Mouse (Mus musculus) kidney, embryonic 15.5 days (tissue): Measurements from ENCODE around the gene Prss56. TPM values are rescaled to one million over a fixed set of nuclear protein-coding genes. Genes with fewer than 3 reads are reported as not detected.

Experiments used
- ATAC-seq: fragments of 200-750 bp; cut with Nextera tagmentation; replicated peaks from 2 replicates; pipeline ENCODE4 v1.8.0; 2017; ENCODE audit warnings: moderate TSS enrichment; ENCODE audit not compliant: low FRiP score
- H3K27ac ChIP-seq: fragments of 300-500 bp; sonication (generic); 2 replicates; pipeline ENCODE4 v1.5.1; 2015; ENCODE audit warnings: mild to moderate bottlenecking, inconsistent platforms
- H3K27me3 ChIP-seq: fragments of 300-500 bp; sonication (generic); 2 replicates; pipeline ENCODE4 v1.6.1; 2015; ENCODE audit warnings: inconsistent platforms
- H3K36me3 ChIP-seq: fragments of 300-500 bp; sonication (generic); 2 replicates; pipeline ENCODE4 v1.6.1; 2015; ENCODE audit warnings: inconsistent platforms
- H3K4me1 ChIP-seq: fragments of 300-500 bp; sonication (generic); 2 replicates; pipeline ENCODE4 v1.6.1; 2015; ENCODE audit warnings: inconsistent platforms
- H3K4me2 ChIP-seq: fragments of 300-500 bp; sonication (generic); 2 replicates; pipeline ENCODE4 v1.6.1; 2015; ENCODE audit warnings: moderate library complexity, mild to moderate bottlenecking, inconsistent platforms
- H3K4me3 ChIP-seq: fragments of 300-500 bp; sonication (generic); replicated peaks from 2 replicates; pipeline ENCODE4 v1.5.1; 2015; ENCODE audit warnings: mild to moderate bottlenecking, inconsistent platforms
- H3K9ac ChIP-seq: fragments of 300-500 bp; sonication (generic); 2 replicates; pipeline ENCODE4 v1.6.1; 2015; ENCODE audit warnings: mild to moderate bottlenecking, inconsistent platforms
- H3K9me3 ChIP-seq: fragments of 300-500 bp; sonication (generic); replicated peaks from 2 replicates; pipeline ENCODE4 v1.6.1; 2016; ENCODE audit warnings: inconsistent platforms
- WGBS: fragments of 180-500 bp; shearing (Covaris S2); methylation state at CpG from one replicate; pipeline ENCODE4 v1.1.7; 2015; ENCODE audit warnings: mixed read lengths; 5-methylcytosine and 5-hydroxymethylcytosine counted together
- polyA plus RNA-seq: library from polyadenylated mRNA; unstranded; fragments of >200 nt; fragmentation: Nextera tagmentation; extraction: Ambion mirVana; gene quantifications from 2 replicates; pipeline ENCODE4 v1.2.1, GENCODE M21; 2015

Gene Prss56
- polyA plus RNA-seq, 1 experiment from 2014 or later = 0.09 TPM

DNA sequence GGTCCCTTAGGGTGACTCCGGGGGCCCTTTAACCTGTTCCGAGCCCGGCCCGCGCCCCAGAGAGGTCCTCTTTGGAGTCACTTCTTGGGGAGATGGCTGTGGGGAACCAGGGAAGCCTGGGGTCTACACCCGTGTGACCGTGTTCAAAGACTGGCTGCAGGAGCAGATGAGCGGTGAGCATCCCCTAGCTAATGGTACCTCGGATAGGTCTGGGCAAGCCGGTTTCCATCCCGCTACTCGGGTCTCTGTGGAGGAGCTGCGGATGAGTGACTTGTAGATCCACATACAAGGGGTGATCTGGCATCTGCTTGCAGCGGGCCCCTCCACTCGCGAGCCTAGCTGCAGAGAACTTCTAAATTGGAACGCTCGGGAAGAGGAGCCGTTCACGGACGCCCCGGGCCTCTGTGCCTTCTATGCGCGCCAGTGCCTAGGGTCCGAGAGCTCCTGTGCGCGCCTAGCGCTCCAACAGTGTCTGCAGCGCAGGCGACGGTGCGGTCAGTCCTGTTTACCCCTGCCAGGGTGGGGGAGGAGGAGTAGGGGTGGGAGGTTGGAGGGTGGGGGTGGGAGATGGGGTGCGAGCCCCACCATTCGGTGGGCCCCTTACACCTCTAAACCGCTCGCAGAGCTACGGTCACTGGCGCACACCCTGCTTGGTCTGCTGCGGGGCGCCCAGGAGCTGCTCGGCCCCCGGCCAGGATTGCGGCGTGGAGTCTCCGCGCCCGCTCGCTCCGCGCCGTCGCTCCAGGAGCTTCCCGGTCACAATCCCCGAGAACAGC is 3.3 kb downstream of the Prss56 start:
- H3K4me3 ChIP-seq = peak overlapping the region; percentile 57
- no peaks in the 10 kb centered on the region for H3K36me3 ChIP-seq
- H3K9ac ChIP-seq = peak overlapping the region; percentile 50
- 2% methylated on average over 54 of the region's 54 CpGs for WGBS
- H3K9me3 ChIP-seq = no peaks in the 10 kb centered on the region
- H3K4me2 ChIP-seq = peak overlapping the region; percentile 98
- H3K27me3 ChIP-seq = peaks cover 79% of the 10 kb centered on the region
- H3K27ac ChIP-seq = no peak overlapping the region
- ATAC-seq = peak; percentile 31
- peaks cover 40% of the 10 kb centered on the region for H3K4me1 ChIP-seq

- Histone ChIP-seq H3K4me1 (peaks cover 40% of the 10 kb centered on the region), H3K4me2 (peak overlapping the region; percentile 98), H3K27me3 (peaks cover 73% of the 10 kb centered on the region), H3K36me3 (no peaks in the 10 kb centered on the region), H3K27ac (no peak overlapping the region), H3K9ac (peak overlapping the region; percentile 50), H3K4me3 (peak overlapping the region; percentile 57), H3K9me3 (no peaks in the 10 kb centered on the region)
- WGBS = 0% methylated on average over 15 of the region's 15 CpGs
- ATAC-seq = peak; percentile 19
These were observed 3.9 kb downstream of the Prss56 start for GRCm38 (mm10) chr1:87187037-87187355.

DNA sequence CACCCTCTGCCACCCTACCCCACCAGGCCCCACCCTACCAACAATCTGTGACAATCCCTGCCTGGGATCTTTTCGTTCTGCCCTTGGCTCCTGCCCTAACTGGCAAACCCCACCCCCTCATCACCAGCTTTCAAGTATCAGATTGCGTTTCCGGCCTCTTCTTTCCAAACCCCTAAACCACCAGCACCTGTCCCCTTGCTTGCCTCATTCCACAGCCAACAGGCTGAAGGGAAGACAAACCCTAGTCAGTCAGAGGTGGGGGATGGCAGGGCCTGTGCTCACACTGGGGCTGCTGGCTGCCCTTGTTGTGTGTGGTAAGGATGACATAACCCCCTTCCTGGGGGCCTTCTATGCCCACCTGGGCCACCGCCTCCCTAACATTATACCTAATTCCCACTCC is 7.3 kb downstream of the Prss56 start, which contains the start of gene Chrnd:
Chrnd (plus strand) TSS at position 179 of the 400 bp plus-strand sequence.
- Histone ChIP-seq H3K9ac (no peak within 1 kb of the TSS), H3K27ac (no peak within 1 kb of the TSS), H3K4me3 (no peak within 1 kb of the TSS), H3K4me1 (peaks cover 20% of the 10 kb centered on the region), H3K27me3 (peaks cover 39% of the 10 kb centered on the region), H3K9me3 (no peaks in the 10 kb centered on the region), H3K4me2 (no peak within 1 kb of the TSS), H3K36me3 (no peaks in the 10 kb centered on the region)
- peak; percentile 34; the same call in 1 of the 2 replicates for ATAC-seq
- 18% methylated on average over 4 of the region's 4 CpGs for WGBS

DNA sequence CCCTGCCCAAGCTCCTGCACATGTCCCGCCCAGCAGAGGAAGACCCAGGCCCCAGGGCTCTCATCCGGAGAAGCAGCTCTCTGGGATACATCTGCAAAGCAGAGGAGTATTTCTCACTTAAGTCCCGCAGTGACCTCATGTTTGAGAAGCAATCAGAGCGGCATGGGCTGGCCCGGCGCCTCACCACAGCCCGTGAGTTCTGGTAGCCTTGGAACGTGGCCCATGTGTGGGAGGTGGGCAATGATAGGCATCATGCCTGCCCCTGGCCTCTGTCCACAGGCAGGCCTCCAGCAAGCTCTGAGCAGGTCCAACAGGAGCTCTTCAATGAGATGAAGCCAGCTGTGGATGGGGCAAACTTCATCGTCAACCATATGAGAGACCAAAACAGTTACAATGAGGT is 14.2 kb downstream of the Prss56 start:
- H3K4me1 ChIP-seq = peaks cover 10% of the 10 kb centered on the region
- no peak overlapping the region for H3K27ac ChIP-seq
- H3K9ac ChIP-seq = no peak overlapping the region
- H3K27me3 ChIP-seq = 0 out of 2 replicates have a peak, but pooled peaks cover 9% of the 10 kb centered on the region
- H3K36me3 ChIP-seq = no peaks in the 10 kb centered on the region
- no peak for ATAC-seq
- no peak overlapping the region for H3K4me3 ChIP-seq
- no peak overlapping the region for H3K4me2 ChIP-seq
- H3K9me3 ChIP-seq = no peaks in the 10 kb centered on the region
- 77% methylated on average over 9 of the region's 9 CpGs for WGBS

GRCm38 (mm10) chr1:87198119-87199065 is 15.3 kb downstream of the Prss56 start:
- ATAC-seq = peak; percentile 61
- 63% methylated on average over 12 of the region's 12 CpGs for WGBS
- Histone ChIP-seq H3K4me3 (no peak overlapping the region), H3K36me3 (no peaks in the 10 kb centered on the region), H3K4me1 (peaks cover 10% of the 10 kb centered on the region), H3K4me2 (no peak overlapping the region), H3K27ac (no peak overlapping the region), H3K9me3 (no peaks in the 10 kb centered on the region), H3K9ac (no peak overlapping the region), H3K27me3 (0 out of 2 replicates have a peak, but pooled peaks cover 9% of the 10 kb centered on the region)

DNA sequence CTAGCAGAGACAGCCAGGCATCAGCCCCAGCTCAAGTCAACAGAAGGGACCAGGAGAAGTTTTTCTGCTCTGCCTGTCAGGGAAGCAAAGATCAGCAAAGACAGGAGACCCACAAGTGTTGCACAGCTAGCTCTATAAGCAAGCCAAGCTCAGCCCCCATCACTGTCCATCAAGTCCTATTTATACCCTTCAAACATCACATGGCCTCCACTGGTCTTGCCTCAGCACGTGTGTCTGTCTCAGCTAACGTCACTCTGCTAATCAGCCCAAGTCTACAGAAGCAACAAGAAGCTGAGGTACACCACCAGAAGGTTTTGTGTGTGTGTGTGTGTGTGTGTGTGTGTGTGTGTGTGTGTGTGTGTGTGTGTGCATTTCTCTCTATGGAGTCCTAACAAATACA is 17.7 kb downstream of the Prss56 start:
- ATAC-seq = no peak
- H3K9me3 ChIP-seq = no peaks in the 10 kb centered on the region
- no peak overlapping the region for H3K27ac ChIP-seq
- H3K9ac ChIP-seq = no peak overlapping the region
- H3K36me3 ChIP-seq = no peaks in the 10 kb centered on the region
- 54% methylated on average over 2 of the region's 2 CpGs for WGBS
- peaks cover 13% of the 10 kb centered on the region; the same call in 1 of the 2 replicates for H3K27me3 ChIP-seq
- no peak overlapping the region for H3K4me3 ChIP-seq
- H3K4me1 ChIP-seq = peaks cover 16% of the 10 kb centered on the region
- H3K4me2 ChIP-seq = no peak overlapping the region

DNA sequence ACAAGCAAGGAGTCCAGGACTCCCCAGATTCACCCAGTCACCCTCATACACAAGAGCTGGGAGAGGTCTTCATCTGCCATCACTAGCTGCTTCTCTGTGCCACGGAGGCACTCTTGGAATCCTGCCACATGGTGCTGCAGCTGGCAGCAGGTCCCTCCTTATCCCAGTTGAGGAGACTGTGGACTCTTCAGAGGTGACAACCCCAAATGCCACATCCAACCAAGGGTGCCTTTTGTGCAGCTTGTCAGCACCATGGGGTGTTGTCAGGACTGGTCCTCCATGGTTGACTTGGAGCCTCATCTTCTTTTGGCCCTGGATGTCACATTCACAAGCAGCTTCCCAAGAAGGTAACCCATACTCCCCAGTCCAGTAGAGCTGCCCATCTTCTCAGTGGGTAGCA is 18.7 kb downstream of the Prss56 start:
- Histone ChIP-seq H3K27ac (no peak overlapping the region), H3K9me3 (no peaks in the 10 kb centered on the region), H3K36me3 (no peaks in the 10 kb centered on the region), H3K9ac (no peak overlapping the region), H3K27me3 (peaks cover 24% of the 10 kb centered on the region), H3K4me1 (peaks cover 25% of the 10 kb centered on the region), H3K4me3 (no peak overlapping the region), H3K4me2 (no peak overlapping the region)
- ATAC-seq = no peak
- 56% methylated on average over 1 of the region's 1 CpGs for WGBS

DNA sequence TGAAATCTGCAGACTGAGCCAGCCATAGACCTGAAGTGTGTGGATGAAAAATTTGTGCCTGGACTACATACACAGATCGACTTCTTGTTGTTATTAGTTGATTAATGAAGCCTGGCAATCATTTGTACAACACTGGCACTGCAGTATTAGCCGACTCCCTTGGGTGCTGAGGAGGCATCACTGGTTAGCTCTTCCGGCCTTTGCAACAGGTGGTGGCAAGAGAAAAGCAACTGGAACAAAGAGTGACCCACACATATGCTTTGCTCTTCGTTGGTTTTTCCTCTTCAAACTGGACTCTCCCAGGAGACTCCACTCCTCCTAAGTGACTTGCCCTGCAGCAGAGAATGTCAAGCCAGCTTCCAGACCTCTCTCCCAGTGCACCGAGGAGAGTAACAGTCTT is 20.7 kb downstream of the Prss56 start:
- Histone ChIP-seq H3K36me3 (no peaks in the 10 kb centered on the region), H3K4me2 (no peak overlapping the region), H3K27me3 (peaks cover 32% of the 10 kb centered on the region), H3K9me3 (no peaks in the 10 kb centered on the region), H3K4me3 (no peak overlapping the region), H3K27ac (no peak overlapping the region), H3K9ac (no peak overlapping the region), H3K4me1 (peaks cover 18% of the 10 kb centered on the region)
- 84% methylated on average over 5 of the region's 5 CpGs for WGBS
- no peak for ATAC-seq

GRCm38 (mm10) chr1:87204465-87204864 is 21.4 kb downstream of the Prss56 start, which contains the start of gene Chrng:
Gene Chrng (plus strand): TSS chr1:87204657.
- H3K27ac ChIP-seq = no peak within 1 kb of the TSS
- H3K27me3 ChIP-seq = peaks cover 28% of the 10 kb centered on the region
- ATAC-seq = no peak
- H3K36me3 ChIP-seq = no peaks in the 10 kb centered on the region
- no peak within 1 kb of the TSS for H3K4me3 ChIP-seq
- no peak within 1 kb of the TSS for H3K4me2 ChIP-seq
- peaks cover 15% of the 10 kb centered on the region for H3K4me1 ChIP-seq
- no peaks in the 10 kb centered on the region for H3K9me3 ChIP-seq
- no peak within 1 kb of the TSS for H3K9ac ChIP-seq
- 93% methylated on average over 7 of the region's 7 CpGs for WGBS

GRCm38 (mm10) chr1:87205038-87205437 is 21.9 kb downstream of the Prss56 start:
- H3K27ac ChIP-seq = no peak overlapping the region
- WGBS = 55% methylated on average over 6 of the region's 6 CpGs
- H3K9me3 ChIP-seq = no peaks in the 10 kb centered on the region
- H3K4me3 ChIP-seq = no peak overlapping the region
- peaks cover 28% of the 10 kb centered on the region for H3K27me3 ChIP-seq
- H3K4me2 ChIP-seq = no peak overlapping the region
- ATAC-seq = no peak
- H3K36me3 ChIP-seq = no peaks in the 10 kb centered on the region
- H3K4me1 ChIP-seq = peaks cover 15% of the 10 kb centered on the region
- no peak overlapping the region for H3K9ac ChIP-seq

- Histone ChIP-seq H3K9me3 (no peaks in the 10 kb centered on the region), H3K4me3 (no peak overlapping the region), H3K27ac (no peak overlapping the region), H3K27me3 (peaks cover 28% of the 10 kb centered on the region), H3K4me2 (0 out of 2 replicates have a peak overlapping the region, but pooled peaks have one; percentile 23), H3K36me3 (no peaks in the 10 kb centered on the region), H3K9ac (no peak overlapping the region), H3K4me1 (peaks cover 15% of the 10 kb centered on the region)
- peak; percentile 49 for ATAC-seq
- 42% methylated on average over 3 of the region's 3 CpGs for WGBS
These were observed 22.4 kb downstream of the Prss56 start for GRCm38 (mm10) chr1:87205502-87205901.

DNA sequence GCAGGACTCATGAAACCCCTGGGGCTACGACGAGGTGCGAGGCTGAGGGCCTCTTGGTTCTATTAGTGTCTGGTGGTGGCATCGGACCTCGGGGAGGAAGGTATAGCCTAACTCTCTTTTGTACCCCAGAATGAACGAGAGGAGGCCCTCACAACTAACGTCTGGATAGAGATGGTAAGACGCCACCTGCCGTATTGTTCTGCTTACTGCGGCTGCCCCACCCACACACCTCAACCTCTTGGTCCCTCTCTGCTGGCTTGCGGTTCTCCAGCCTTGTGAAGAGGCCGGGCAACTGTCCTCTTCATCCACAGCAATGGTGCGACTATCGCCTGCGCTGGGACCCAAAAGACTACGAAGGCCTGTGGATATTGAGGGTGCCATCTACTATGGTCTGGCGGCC is 23.2 kb downstream of the Prss56 start:
- ATAC-seq = no peak

More for the DNA sequence above, 23.2 kb downstream of the Prss56 start:
- no peaks in the 10 kb centered on the region for H3K9me3 ChIP-seq
- no peaks in the 10 kb centered on the region for H3K36me3 ChIP-seq
- peaks cover 15% of the 10 kb centered on the region for H3K4me1 ChIP-seq
- 16% methylated on average over 17 of the region's 17 CpGs for WGBS
- H3K27ac ChIP-seq = no peak overlapping the region
- no peak overlapping the region for H3K4me3 ChIP-seq
- H3K4me2 ChIP-seq = peak overlapping the region; percentile 23; the same call in 1 of the 2 replicates
- no peak overlapping the region for H3K9ac ChIP-seq
- peaks cover 26% of the 10 kb centered on the region for H3K27me3 ChIP-seq
